Mouse (Mus musculus) left cerebral cortex, adult 2 months (tissue): ENCODE measurements around the gene Tmem106c. TPM values are rescaled to one million over a fixed set of nuclear protein-coding genes. Genes with fewer than 3 reads are reported as not detected.

Source experiments
- DNase-seq, 2 experiments: peaks; one replicate each; pipeline ENCODE4 v3.0.0; 2021 to 2022; ENCODE audit warnings: low spot score in 2 of 2, mixed read lengths in 1 of 2; ENCODE audit errors: extremely low spot score in 1 of 2
- H3K27ac ChIP-seq: fragments of 200-600 bp; 2 replicates; pipeline ENCODE4 v1.8.1; 2022
- H3K4me3 ChIP-seq: fragments of 200-600 bp; 2 replicates; pipeline ENCODE4 v1.8.1; 2022
- CTCF ChIP-seq: fragments of 200-600 bp; IDR thresholded peaks from 2 replicates; pipeline ENCODE4 v1.8.1; 2022; ENCODE audit warnings: antibody characterized with exemption, mild to moderate bottlenecking, moderate library complexity
- intact Hi-C: fragments of 180-260 bp; cut with DNase I; formaldehyde crosslinking; loops from one replicate; pipeline ENCODE4 v1.15.1; 2025
- total RNA-seq, 2 experiments: library from RNA; stranded (reverse); gene quantifications; 2 replicates each; pipeline ENCODE4 v1.2.3; 2021

Gene Tmem106c
- total RNA-seq, 2 experiments from 2014 or later: 26.6 to 31.7 TPM

- Histone ChIP-seq H3K27ac (no peak overlapping the region), H3K4me3 (no peak overlapping the region)
- TF ChIP-seq CTCF: no peak
- intact Hi-C loops: no loop called here
- DNase-seq: no peak
These were observed 26.7 kb downstream of the Tmem106c start for GRCm38 (mm10) chr15:97990721-97991120.

- TF ChIP-seq CTCF: no peak
- Histone ChIP-seq H3K4me3 (no peak overlapping the region), H3K27ac (no peak overlapping the region)
- intact Hi-C loops: no loop called here
- DNase-seq: no peak
These were observed 27.4 kb downstream of the Tmem106c start for GRCm38 (mm10) chr15:97991285-97991895.

- H3K27ac ChIP-seq: no peak overlapping the region
- DNase-seq: no peak
- intact Hi-C loops: no loop called here
- no peak; the same call in 1 of the 2 replicates for TF ChIP-seq CTCF
- no peak overlapping the region for H3K4me3 ChIP-seq
These were observed 28.2 kb downstream of the Tmem106c start for GRCm38 (mm10) chr15:97992027-97992711.

GRCm38 (mm10) chr15:97992712-97993286, 28.8 kb downstream of the Tmem106c start:
- intact Hi-C loops: no loop called here
- no peak for TF ChIP-seq CTCF
- Histone ChIP-seq H3K4me3 (peak overlapping the region; percentile 26; the same call in 1 of the 2 replicates), H3K27ac (no peak overlapping the region)
- DNase-seq: peak; percentile 51 to 77

GRCm38 (mm10) chr15:97996716-97997256, 32.8 kb downstream of the Tmem106c start:
- intact Hi-C loops: no loop called here
- Histone ChIP-seq H3K27ac (no peak overlapping the region), H3K4me3 (no peak overlapping the region)
- no peak for TF ChIP-seq CTCF
- DNase-seq: peak in 1 of 2 experiments; percentile 17

- no peak overlapping the region for H3K27ac ChIP-seq
- DNase-seq: no peak
- no peak for TF ChIP-seq CTCF
- intact Hi-C loops: no loop called here
- H3K4me3 ChIP-seq: no peak overlapping the region
These were observed 35.5 kb downstream of the Tmem106c start for GRCm38 (mm10) chr15:97999546-97999945.

GRCm38 (mm10) chr15:97999991-98000390, 36.0 kb downstream of the Tmem106c start:
- H3K4me3 ChIP-seq: no peak overlapping the region
- intact Hi-C loops: no loop called here
- H3K27ac ChIP-seq: no peak overlapping the region
- no peak for DNase-seq
- TF ChIP-seq CTCF: no peak

- H3K27ac ChIP-seq: no peak overlapping the region
- TF ChIP-seq CTCF: no peak
- DNase-seq: no peak
- intact Hi-C loops: no loop called here
- peak overlapping the region; percentile 24; the same call in 1 of the 2 replicates for H3K4me3 ChIP-seq
These were observed 37.5 kb downstream of the Tmem106c start for GRCm38 (mm10) chr15:98001321-98002112.

- intact Hi-C loops: no loop called here
These were observed 38.4 kb downstream of the Tmem106c start for GRCm38 (mm10) chr15:98002113-98002990.

GRCm38 (mm10) chr15:98002991-98003821, 39.2 kb downstream of the Tmem106c start:
- no peak for DNase-seq
- TF ChIP-seq CTCF: no peak
- intact Hi-C loops: no loop called here
- Histone ChIP-seq H3K4me3 (no peak overlapping the region), H3K27ac (no peak overlapping the region)

More at GRCm38 (mm10) chr15:98002113-98002990, 38.4 kb downstream of the Tmem106c start:
- DNase-seq: no peak
- no peak for TF ChIP-seq CTCF
- peak overlapping the region; percentile 24; the same call in 1 of the 2 replicates for H3K4me3 ChIP-seq
- H3K27ac ChIP-seq: no peak overlapping the region
